Mouse (Mus musculus) cortical plate, adult 2 months (tissue): ENCODE data around the gene Dyrk1a. TPM values are rescaled to one million over a fixed set of nuclear protein-coding genes. Genes with fewer than 3 reads are reported as not detected.

ENCODE experiments used
- H3K27ac ChIP-seq: fragments of 200-500 bp; 2 replicates; pipeline ENCODE4 v1.5.1; 2012; ENCODE audit warnings: low read length, control low read depth, inconsistent platforms; ENCODE audit not compliant: insufficient read depth
- H3K4me1 ChIP-seq: fragments of 200-500 bp; 2 replicates; pipeline ENCODE4 v1.6.1; 2011; ENCODE audit warnings: low read length; ENCODE audit not compliant: control insufficient read depth, insufficient read depth
- H3K4me3 ChIP-seq: fragments of 200-500 bp; 2 replicates; pipeline ENCODE4 v1.5.1; 2011; ENCODE audit warnings: mild to moderate bottlenecking, low read length, control low read depth; ENCODE audit not compliant: insufficient read depth
- CTCF ChIP-seq: fragments of 200-500 bp; IDR thresholded peaks from 2 replicates; pipeline ENCODE4 v1.5.1; 2011; ENCODE audit warnings: mild to moderate bottlenecking, control low read depth, low read length; ENCODE audit not compliant: insufficient read depth; ENCODE audit errors: extremely low read depth
- POLR2A ChIP-seq: fragments of 200-500 bp; IDR thresholded peaks from 2 replicates; pipeline ENCODE4 v1.6.1; 2011; ENCODE audit warnings: mild to moderate bottlenecking, low read length, control low read depth; ENCODE audit not compliant: insufficient read depth; ENCODE audit errors: extremely low read depth
- polyA plus RNA-seq: library from polyadenylated mRNA; depleted of rRNA; stranded (reverse); fragments of >200 nt; gene quantifications from 2 replicates; pipeline ENCODE4 v1.2.3, GENCODE M21; 2012

The Dyrk1a gene
- polyA plus RNA-seq, 1 experiment: 41.2 TPM

- TF ChIP-seq POLR2A (no peak), CTCF (no peak)
- Histone ChIP-seq H3K4me1 (peaks cover 5% of the 10 kb centered on the region), H3K27ac (no peak overlapping the region), H3K4me3 (no peak overlapping the region)
These were observed 150.8 kb downstream of the Dyrk1a start for GRCm38 (mm10) chr16:94720476-94721153.

- H3K4me1 ChIP-seq: peaks cover 5% of the 10 kb centered on the region
- H3K4me3 ChIP-seq: no peak overlapping the region
- H3K27ac ChIP-seq: no peak overlapping the region
- no peak for TF ChIP-seq CTCF
- no peak for TF ChIP-seq POLR2A
These were observed 151.8 kb downstream of the Dyrk1a start for GRCm38 (mm10) chr16:94721549-94722006.

GRCm38 (mm10) chr16:94722936-94723335, 153.1 kb downstream of the Dyrk1a start:
- no peak for TF ChIP-seq CTCF
- TF ChIP-seq POLR2A: no peak
- H3K4me3 ChIP-seq: no peak overlapping the region
- H3K4me1 ChIP-seq: peaks cover 5% of the 10 kb centered on the region
- H3K27ac ChIP-seq: no peak overlapping the region

- Histone ChIP-seq H3K27ac (peak overlapping the region; percentile 32), H3K4me3 (peak overlapping the region; percentile 36), H3K4me1 (peaks cover 2% of the 10 kb centered on the region)
- TF ChIP-seq POLR2A: peak; percentile 71
- no peak for TF ChIP-seq CTCF
These were observed 154.3 kb downstream of the Dyrk1a start for GRCm38 (mm10) chr16:94724061-94724596.

- no peak for TF ChIP-seq CTCF
- peak; percentile 26; the same call in 1 of the 2 replicates for TF ChIP-seq POLR2A
These were observed 155.0 kb downstream of the Dyrk1a start for GRCm38 (mm10) chr16:94724747-94725211.

GRCm38 (mm10) chr16:94729236-94729635, 159.4 kb downstream of the Dyrk1a start:
- no peak overlapping the region for H3K27ac ChIP-seq
- TF ChIP-seq CTCF (no peak), POLR2A (no peak)
- no peaks in the 10 kb centered on the region for H3K4me1 ChIP-seq
- H3K4me3 ChIP-seq: no peak overlapping the region

More at GRCm38 (mm10) chr16:94724747-94725211, 155.0 kb downstream of the Dyrk1a start:
- peak overlapping the region; percentile 36 for H3K4me3 ChIP-seq
- H3K27ac ChIP-seq: peak overlapping the region; percentile 32
- peaks cover 2% of the 10 kb centered on the region; the same call in 1 of the 2 replicates for H3K4me1 ChIP-seq

GRCm38 (mm10) chr16:94731027-94731426, 161.2 kb downstream of the Dyrk1a start:
- Histone ChIP-seq H3K4me1 (no peaks in the 10 kb centered on the region), H3K4me3 (no peak overlapping the region), H3K27ac (no peak overlapping the region)
- TF ChIP-seq POLR2A: no peak
- TF ChIP-seq CTCF: no peak

- H3K4me1 ChIP-seq: no peaks in the 10 kb centered on the region
- TF ChIP-seq POLR2A (no peak), CTCF (0 out of 2 replicates have a peak, but pooled peaks have one; percentile 2)
- no peak overlapping the region for H3K27ac ChIP-seq
- H3K4me3 ChIP-seq: no peak overlapping the region
These were observed 165.7 kb downstream of the Dyrk1a start for GRCm38 (mm10) chr16:94735472-94735871.

GRCm38 (mm10) chr16:94736462-94737358, 166.9 kb downstream of the Dyrk1a start:
- Histone ChIP-seq H3K4me3 (no peak overlapping the region), H3K27ac (no peak overlapping the region), H3K4me1 (no peaks in the 10 kb centered on the region)

More at GRCm38 (mm10) chr16:94736462-94737358, 166.9 kb downstream of the Dyrk1a start:
- TF ChIP-seq CTCF (no peak), POLR2A (no peak)
